Mouse (Mus musculus) lung, postnatal 14 days (tissue): ENCODE data around the gene Ssmem1.
A peak's percentile ranks its signal among the peaks of the same experiment; 100 is the strongest.

Experiments used
- DNase-seq: peaks from one replicate; pipeline ENCODE4 v3.0.0; 2021

Gene Ssmem1

DNA sequence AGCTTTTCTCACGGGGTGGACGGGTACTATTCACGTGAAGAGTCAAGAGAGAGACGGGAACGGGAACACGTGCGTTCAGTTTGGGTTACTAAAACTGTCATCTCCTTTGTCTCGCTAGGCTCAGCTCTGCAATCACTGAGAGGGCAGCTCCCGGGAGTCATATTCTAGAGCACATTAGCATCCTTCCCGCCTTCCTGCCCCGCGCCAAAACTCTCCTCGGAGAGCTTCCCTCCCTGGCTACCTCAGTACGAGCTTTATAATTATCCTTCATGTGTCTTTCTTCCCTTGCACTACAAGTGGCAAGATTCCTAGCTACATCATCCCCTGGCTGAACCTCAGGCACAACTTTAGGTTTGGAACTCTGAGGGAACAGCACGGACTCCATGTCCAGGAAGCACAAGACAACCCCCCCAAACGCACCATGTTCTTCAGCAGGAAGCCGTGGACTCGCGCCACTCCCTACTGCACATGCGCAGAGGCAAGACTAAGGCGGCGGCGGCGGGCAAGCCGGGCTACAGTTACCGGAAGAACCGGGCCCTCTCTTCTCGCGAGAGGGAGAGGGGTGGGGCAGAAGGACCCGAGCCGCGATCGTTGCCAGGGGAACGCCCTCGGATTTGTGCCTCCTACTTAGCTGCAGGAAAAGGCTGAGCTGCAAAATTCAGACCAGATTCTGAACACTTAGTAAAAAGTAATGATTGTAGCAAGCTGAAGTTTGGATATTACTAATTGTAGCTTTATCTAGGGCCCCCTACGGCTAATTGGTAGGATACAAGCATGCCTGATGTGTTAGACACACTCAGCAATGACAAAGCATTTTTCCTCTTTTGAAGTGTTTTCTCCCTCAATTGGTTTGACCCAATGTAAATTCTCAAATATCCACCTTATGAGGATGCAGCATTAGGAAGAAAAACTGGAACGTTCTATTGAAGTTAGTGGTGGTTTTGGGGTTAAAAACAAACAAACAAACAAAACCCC is at the start of gene Ssmem1, which contains the start of gene Tmem209:
Ssmem1 (plus strand) TSS at position 585 of the 975 bp plus-strand sequence.
Tmem209 (minus strand) TSS at position 519 of the 975 bp plus-strand sequence.
- DNase-seq = peak; percentile 100

DNA sequence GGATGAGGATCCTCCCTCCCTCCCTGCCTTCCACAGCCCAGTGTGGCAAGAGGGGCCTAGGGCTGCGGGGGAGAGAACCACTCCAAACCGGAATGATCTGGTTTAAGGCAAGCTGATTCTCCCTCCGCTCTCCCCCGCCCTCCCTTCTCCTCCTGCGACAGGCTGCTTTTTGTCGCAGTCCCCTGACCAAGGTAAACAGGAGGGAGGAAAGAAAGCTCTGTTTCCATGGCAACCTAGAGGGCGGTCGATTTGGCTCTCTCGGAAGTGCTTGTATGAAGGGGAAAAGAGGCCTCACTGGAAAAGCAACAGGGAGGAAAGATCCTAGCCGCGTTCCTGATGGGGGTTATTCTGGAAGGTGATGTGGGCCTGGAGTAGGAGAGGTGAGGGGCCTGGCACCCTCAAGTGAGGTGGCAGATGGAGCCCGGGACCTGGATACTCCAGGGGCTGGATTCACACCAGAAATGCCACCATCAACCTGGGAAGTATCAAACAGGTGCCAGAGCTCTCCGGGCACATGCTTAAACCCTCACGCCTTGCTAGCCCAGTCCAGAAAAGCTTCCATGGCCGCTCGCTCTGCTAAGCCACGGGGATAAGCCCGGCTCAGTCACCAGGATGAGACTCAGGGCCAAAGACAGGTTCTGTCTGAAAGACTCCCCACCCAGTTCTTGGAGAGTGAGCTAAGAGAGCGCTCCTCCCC is 48.8 kb upstream of the Ssmem1 start:
- DNase-seq = no peak

DNA sequence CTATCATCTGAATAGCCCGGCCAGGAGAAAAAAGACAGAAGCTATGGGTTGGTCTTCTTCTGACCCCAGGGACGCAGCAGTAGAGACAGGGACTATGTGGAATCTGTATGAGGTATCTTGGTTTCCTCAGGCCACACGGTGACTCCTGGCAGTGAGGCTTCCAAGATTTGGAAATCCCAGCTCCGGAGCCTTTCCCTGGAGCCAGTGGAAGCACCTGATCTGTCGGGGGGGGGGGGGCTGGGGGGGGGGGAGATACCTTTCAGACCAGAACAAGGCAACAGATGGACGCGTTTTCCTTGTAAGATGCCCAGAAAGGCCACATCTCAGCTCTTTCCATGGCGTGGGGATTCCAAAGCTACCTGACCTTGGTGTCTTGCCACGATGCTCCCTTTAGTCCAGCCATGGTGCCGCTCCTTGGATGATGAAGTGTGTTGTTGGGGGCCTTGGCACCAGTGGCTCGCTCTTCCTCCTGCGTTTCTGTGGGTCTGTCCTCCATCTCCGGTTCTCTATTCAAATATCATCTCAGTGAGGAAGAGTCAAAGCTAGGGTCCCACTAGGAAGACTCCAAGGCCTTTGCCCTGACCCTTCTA is 47.8 kb upstream of the Ssmem1 start:
- no peak for DNase-seq

DNA sequence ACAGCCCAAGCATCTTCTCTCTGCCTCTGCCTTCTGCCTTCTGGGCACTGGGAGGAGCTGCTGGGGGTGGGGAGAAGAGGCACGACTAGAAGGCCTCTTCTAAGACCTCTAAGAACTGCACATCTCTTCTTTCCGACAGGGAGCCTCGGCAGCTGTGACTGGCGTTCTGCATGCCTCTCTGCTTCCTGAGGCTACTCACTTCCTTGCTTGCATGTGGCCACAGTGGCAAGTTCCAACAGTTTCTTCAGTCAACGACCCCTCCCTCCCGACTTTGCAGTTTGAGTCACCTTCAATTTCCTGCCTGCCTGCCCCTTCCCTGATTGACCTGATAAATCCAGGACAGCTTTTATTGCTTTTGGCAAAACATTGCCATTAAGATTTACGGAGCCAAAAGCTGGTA is 46.8 kb upstream of the Ssmem1 start:
- no peak for DNase-seq

DNA sequence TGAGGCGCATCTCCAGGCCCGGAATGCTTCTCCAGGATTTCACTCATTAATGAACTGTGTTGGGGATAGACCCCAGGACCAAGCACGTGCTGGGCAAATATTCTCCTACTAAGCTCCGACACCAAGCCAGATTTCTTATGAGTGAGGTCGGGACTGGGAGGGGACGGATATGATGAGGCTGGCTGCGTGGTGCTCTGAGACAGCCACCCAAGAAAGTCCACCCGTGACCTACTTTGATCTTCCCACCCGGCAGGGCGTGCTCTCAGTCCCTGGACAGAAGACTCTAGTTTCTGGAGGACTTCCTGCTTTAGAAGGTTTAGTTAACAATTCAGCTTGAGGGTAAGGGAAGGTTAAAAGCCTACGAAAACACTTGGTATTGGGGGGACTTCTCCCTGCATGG is 44.1 kb upstream of the Ssmem1 start:
- DNase-seq = no peak

DNA sequence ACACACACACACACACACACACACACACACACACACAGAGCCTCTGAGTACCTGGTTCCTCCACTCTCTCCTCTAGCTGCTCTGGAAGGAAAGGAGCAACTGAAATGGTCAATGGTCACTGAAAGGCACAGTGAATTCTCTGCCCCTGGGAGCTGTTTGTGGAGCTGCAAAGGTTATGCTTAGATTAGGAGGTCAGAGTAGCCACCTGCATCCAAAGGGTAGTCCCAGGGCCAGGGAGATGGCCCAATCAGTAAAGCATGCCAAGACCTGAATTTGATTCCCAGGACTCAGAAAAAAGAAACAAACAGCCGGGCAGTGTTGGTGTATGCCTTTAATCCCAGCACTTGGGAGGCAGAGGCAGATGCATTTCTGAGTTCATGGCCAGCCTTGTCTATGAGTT is 41.6 kb upstream of the Ssmem1 start:
- no peak for DNase-seq

DNA sequence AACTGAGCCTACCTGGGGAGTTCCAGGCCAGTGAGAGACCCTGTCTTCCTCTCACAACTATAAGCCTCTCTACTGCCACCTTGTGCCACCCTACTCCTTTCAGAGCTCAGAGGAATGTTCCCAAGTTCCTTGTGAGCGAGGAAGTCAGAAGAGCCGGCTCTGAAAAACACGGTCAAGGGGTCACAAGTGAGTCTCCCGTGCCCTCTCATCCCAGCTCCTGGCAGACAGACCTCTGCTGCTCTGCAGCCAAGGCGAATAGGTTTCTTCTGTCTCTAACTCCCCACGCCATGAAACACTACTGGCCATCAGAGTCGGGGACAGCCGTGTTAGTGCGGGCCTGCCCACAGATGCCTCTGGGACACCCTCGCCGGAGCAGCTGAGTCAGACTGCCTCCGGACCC is 41.0 kb upstream of the Ssmem1 start:
- DNase-seq = peak; percentile 60

DNA sequence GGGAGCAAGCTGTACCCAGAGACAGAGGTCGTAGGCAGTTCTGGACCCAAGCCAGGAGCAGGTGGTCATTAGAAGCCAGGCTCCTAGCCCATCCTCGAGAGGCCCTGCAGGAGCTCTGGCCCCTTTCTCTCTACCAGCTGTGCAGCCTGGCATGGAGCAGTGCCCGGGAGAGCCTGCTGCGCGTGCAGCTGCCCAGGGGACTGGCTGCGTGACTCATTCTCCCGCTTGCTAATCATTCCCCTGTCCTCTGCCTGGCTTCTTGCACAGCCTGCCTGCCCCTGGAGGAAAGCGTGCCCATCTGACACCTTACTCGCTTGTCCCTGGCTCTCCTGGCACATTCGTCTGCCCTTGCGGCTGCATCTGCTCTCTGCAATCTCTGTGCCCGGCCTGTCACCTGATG is 40.3 kb upstream of the Ssmem1 start:
- DNase-seq = no peak

DNA sequence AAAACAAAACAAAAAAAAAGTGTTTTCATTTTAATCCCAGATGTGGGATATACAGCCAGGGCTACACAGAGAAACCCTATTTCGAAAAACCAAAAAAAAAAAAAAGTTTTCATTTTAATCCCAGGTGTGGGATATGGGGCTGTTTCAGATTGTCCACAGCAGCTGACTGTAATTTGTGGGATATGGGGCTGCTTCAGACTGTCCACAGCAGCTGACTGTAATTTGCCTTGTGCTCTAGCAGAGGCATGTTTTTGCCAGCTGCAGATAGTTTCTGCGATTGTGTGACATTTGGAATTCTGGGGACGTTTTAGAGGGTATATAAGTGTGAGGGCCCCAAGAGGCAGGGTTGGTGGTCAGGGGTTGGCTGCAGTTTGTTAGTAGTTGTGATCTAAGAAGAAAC is 37.9 kb upstream of the Ssmem1 start:
- DNase-seq = no peak

DNA sequence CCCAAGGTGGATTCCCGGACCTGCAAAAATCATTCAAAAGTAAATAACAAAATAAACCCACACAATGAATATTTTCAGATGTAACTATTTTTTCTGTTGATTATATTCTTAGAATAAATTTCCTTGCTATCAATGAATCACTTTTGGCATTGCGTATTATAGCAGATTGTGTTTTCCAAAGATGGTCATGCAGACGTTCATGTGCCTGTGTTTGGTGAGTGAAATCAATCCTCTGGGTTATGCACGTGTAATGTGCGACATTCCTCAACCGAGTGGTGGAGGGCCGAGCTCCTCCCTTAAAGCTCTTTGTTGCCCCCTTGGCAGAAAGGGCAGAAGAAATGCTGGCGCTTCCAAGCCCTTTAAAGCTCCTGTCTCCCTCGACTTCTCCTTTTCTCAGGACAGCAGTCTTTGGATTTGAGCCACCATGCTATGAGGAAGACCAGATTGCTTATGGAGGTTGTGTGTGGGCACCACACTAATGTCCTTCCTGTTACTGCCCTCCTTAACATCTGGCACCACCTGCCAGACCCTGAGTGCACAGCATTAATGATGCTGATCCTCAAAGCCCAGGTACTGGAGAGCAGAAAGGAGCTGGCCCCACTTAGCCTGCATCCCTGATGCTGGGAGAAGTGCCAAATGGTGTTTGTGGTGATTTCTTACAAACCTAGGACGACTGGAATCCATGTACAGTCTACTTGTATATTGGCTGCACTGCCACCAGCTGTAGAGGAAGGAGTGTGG is 33.5 kb upstream of the Ssmem1 start:
- no peak for DNase-seq

DNA sequence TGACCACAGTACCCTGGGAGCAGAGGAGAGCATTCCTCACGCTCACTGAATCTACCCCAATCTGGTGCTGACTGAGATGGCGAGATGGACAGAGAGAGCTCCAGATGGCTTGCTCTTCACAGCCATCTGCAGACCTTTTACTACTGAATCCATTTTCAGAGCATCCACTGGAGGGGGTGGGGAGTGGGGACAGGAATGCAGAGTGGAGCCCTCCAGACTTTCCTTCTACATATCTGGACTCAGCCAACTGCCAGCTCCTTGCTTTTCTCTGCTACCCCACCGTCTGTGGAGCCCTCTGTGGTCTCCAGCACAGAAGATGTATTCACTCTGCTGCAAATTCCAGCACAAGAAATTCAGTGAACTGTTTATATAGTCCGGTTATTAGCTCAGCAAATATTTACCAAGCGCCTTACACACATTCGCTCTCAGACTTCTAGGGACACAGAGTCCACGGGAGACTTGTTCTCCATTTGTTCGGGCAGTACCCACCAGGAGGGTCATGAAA is 32.4 kb upstream of the Ssmem1 start:
- no peak for DNase-seq

DNA sequence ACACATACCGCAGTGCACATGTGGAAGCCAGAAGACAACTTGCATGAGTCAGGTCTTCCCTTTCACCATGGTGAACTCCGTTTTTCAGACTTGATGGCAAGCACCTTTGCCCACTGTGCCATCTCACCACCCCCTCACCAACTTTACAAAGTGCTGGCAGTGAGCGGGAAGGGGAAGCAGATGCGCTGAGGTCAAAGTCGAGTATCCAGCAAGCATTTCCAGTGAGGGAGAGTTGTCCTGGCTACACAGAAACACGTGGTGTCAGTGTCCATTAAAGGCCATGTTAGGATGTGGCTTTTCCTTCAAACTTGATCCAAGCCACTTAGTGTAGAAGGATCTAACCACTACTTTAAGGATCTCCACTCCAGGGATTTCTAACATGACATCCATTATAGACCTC is 31.9 kb upstream of the Ssmem1 start:
- DNase-seq = no peak

DNA sequence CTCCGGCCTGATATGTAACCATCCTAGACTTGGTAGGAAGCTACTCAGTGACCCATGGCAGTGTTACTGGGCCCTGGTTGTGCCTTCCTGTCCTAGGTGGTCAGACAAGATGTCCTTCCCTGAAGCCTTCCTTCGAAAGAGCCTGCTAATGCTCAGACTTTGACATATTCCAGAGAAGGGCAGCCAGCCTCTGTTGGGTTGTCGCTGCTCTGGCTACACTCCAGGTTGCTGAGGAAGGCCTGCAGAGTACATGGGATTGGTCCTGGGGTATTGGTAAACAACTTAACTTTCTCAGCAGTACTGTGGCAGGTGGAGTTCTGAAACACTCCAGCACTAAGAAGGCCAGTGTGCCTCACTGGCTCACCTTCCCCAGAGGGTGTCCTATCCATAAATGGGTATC is 30.2 kb upstream of the Ssmem1 start:
- DNase-seq = no peak

DNA sequence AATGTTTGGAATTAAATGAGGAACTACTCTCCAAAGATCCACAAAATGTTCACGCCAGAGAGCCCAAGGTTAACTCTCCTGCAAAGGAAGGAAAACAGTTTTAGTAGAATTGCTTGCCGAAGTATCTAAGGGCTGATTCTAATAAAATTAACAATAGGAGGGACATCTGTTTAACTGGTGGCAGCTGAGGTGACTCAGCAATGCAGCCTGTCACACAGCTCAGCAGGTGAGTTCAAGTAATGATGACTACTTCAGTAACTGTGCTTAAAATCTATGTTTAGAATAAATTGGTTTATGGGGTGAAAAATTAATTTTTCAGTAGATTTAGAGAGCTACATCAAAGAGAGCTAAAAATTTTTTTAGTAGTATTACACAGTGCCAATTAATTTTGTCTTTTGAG is 26.7 kb upstream of the Ssmem1 start:
- no peak for DNase-seq

DNA sequence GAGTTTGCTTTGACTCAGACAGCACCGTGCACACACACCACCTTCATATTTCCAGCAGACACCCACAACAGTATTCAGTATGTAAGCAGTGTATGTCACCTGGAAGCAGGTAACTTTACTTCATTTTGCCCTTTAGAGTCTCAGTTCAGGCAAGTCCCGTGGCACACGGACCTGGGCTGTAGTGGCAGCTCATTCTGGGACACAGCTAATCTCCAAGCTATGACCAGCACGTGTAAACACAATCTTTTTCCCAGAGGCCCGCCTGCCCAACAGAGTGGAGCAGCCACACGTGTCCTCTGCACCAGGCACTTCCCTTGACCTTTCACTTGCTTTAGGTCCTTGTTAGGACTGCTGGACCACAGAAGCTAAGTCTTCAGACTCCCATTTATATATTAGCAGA is 23.1 kb upstream of the Ssmem1 start:
- DNase-seq = no peak

DNA sequence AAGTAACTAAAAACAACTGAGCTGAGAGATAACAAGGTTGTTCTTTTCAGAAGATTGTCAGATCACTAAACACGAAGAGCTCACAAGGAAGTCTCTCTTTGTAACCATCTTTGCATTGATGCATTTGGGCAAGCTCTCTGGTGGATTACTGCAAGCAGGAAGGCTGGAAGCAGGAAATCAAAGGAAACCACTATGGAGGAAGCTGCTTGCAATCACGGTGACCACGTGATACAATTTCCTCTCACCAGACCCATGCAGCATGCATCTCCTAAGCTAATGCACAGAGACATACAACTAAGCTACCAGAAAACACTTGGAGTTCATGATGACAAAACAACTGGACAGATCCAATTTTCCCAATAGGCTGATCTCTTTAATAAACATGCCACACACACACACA is 10.6 kb upstream of the Ssmem1 start:
- DNase-seq = no peak

DNA sequence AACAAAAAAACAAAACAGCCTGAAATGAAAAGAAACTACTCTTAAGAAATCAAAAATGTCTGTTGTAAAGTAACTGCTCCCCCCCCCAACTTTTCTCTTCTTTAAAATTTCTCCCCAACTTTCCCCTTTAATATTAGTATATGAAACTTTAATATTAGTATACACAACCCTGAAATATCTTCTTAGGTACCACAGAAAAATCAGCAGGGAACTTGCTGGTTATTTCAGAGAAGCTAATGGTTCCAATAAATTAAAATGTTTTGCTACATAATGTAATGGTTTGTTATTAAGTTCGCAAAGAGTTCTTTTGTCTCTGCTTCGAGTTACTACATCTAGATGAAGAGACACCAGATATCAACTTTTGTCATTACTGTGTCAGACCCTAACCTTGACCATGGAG is 825 bp upstream of the Ssmem1 start:
- no peak for DNase-seq

DNA sequence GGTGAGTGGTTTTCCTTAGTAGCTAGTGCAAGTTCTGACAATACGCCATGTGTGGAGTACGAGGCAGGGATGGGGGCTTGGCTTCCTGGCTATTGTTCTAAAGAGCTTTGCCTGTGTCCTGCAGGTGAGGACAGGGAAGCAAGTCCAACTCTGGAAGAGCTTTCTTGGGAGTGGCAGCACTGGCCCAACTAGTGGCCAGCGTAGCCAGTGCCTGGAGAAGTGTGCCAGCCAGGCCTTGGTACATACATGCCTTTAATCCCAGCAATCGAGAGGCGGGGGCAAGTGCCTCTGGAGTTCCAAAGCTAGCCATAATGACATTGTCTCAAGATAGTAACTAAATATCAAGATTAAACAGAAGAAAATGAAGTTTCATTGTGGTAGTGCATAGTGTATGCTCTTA is 642 bp downstream of the Ssmem1 start:
- no peak for DNase-seq

DNA sequence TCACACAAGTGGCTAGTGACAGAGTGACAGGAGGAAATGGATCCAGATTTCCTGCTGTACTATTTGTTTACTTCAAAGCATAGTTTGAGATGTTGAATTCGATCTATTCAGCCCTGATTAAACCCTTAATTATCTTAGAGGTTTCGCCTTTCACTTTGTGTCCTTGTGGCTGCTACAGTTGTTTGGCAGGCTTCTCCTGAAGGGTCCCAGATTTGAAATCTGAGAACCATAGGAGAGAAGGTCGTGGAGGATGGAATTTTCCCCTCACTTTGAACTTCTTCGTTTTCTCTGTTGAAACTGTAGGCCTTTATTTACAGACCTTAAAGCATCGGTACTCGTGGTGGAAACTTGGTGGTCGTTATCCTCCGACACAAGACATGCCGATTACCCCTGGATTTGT is 4.6 kb downstream of the Ssmem1 start:
- DNase-seq = no peak

DNA sequence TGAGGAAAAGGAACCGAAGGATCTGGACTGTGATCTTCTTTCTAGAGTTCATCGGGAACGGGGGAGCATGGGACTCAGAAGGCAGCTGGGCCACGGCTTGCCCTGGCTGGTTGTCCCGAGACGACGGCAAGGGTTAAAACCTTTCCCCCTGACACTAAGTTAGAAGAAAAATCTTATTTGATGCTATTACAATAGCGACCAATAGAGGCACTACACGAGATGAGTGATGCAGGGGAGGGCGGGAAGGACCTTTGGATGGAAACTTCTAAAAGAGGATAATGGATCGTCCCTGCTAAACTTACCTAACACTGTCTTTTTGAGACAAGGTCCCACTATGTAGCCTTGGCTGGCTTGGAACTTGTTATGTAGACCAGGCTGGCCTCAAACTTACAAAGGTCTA is 10.8 kb downstream of the Ssmem1 start:
- DNase-seq = no peak

DNA sequence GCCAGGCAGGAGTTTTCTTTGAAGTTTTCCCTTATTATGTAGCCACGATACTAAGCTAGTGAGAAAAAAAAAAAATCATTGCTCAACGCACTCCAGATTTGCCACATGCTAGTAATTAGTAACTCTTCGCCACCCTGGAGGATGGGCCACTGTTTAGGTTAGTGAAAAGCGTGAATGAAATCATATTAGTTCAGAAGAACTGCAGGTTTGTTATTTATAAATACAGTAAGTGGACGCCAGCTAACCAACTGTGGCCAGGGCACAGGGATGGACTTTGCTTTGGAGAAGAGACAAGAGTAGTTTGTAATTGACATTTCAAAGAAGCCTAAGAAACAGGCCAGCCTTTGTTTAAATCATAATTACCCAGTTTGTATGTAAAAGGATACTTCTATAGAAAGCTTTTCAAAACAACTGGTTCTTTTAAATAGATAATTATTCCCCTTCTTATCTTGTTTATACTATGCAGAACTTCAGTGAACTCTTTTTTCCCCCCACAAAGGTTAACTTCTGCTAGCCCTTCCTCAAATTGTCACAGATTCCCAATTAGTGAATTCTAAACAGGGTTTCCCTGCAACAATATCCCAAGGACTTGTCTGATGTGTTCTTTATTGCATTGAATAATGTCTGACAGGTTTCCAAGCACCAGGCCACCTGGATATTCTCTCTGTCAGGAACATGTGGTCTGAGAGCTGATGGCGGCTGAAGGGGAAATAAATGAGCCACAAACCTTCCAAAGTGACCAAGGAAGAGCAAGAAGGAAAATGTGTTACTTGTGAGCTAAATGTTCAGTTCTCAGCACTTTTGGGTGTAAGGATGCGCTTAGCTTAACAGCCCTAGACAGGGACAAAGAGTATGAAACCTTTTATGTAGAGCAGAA is 16.0 kb downstream of the Ssmem1 start:
- DNase-seq = no peak
